Mouse (Mus musculus): ENCODE results near the gene Ctsw. TPM values are rescaled to one million over a fixed set of nuclear protein-coding genes. Genes with fewer than 3 reads are reported as not detected.
A peak's percentile ranks its signal among the peaks of the same experiment; 100 is the strongest.

The Ctsw gene
- polyA plus RNA-seq, 1 experiment from 2014 or later = 1.9 TPM

DNA sequence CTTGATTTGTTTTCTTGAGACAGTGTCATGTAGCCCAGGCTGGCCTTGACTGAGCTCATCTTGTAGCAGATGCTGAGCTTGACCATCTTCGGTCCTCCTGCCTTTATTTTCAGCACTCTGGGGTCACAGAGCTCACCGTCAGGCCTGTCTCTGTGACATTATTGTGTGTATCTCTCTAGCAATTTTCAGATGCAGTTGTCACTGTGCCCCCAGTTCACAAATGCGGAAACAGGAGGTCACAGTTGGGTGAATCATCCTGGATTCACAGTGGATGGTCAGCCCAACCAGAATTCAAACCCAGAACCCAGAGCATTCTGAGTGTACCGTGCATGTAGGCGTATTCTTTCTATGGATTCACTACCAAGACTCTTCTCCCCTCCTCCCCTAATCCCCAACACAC is 22.6 kb downstream of the Ctsw start:
- no peak for ATAC-seq (ENCODE audit: insufficient number of reproducible peaks, insufficient read depth, low FRiP score, low TSS enrichment)
- H3K36me3 ChIP-seq = no peaks in the 10 kb centered on the region
- H3K4me3 ChIP-seq = no peak overlapping the region
- WGBS = 87% methylated on average over 5 of the region's 5 CpGs
- no peak overlapping the region for H3K9ac ChIP-seq
- peaks cover 23% of the 10 kb centered on the region; the same call in 1 of the 2 replicates for H3K4me1 ChIP-seq
- no peak overlapping the region for H3K4me2 ChIP-seq (replicated peaks)
- no peaks in the 10 kb centered on the region for H3K9me3 ChIP-seq
- H3K27ac ChIP-seq = no peak overlapping the region
- H3K27me3 ChIP-seq = peaks cover 50% of the 10 kb centered on the region

DNA sequence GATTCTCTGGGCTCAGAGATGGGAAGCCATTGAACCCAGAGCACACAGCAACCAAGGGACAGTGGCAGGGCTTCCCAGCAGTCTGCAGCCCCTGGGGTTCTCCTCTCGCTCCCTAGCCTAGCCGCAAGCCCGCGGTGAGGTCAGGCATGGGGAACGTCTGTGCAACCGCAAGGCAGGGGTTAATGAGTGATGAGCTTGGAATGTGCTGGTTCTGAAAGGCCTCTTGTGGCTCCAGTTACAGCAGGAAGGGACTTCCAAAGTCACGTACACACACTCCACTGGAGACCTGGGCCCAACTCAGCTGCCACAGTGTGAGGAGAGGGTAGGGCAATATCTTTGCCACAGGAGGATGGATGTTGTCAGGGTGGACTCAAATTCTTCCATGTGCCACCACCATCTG is 23.4 kb downstream of the Ctsw start:
- no peak for ATAC-seq (ENCODE audit: insufficient number of reproducible peaks, insufficient read depth, low FRiP score, low TSS enrichment)
- Histone ChIP-seq H3K4me3 (no peak overlapping the region), H3K9ac (no peak overlapping the region), H3K27me3 (peaks cover 43% of the 10 kb centered on the region), H3K9me3 (no peaks in the 10 kb centered on the region), H3K27ac (no peak overlapping the region), H3K4me1 (peaks cover 23% of the 10 kb centered on the region; the same call in 1 of the 2 replicates), H3K4me2 (replicated peaks) (no peak overlapping the region), H3K36me3 (no peaks in the 10 kb centered on the region)
- whole genome bisulfite sequencing = 23% methylated on average over 7 of the region's 7 CpGs

DNA sequence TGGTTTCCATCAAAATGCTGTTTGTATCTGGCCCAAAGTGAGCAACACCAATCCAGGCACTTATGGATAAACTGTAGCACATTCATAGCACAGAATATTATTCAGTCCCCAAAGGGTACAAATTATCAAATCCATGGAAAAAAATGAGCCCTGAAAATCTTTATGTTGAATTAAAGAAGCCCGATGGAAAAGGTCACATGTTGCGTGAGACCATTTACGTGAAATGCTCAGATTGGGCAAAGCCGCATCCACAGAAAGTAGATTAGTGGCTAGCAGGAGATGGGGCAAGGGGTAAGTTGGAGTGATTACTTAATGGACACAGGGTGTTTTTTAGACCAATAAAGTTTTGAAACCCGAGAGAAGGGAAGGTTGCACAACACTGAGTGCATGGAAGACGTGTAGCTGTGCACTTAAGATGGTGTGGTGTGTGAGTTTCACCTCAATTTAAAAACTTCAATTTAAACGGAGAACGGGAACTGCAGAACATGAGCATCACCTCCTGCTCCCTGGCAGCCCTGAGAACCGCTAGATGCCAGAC is 23.9 kb downstream of the Ctsw start:
- H3K27me3 ChIP-seq = peaks cover 38% of the 10 kb centered on the region
- H3K36me3 ChIP-seq = no peaks in the 10 kb centered on the region
- no peak overlapping the region for H3K4me2 ChIP-seq (replicated peaks)
- WGBS = 61% methylated on average over 9 of the region's 9 CpGs
- peaks cover 23% of the 10 kb centered on the region; the same call in 1 of the 2 replicates for H3K4me1 ChIP-seq
- H3K9ac ChIP-seq = no peak overlapping the region
- no peaks in the 10 kb centered on the region for H3K9me3 ChIP-seq
- no peak overlapping the region for H3K4me3 ChIP-seq
- no peak overlapping the region for H3K27ac ChIP-seq
- ATAC-seq (ENCODE audit: insufficient number of reproducible peaks, insufficient read depth, low FRiP score, low TSS enrichment) = no peak

DNA sequence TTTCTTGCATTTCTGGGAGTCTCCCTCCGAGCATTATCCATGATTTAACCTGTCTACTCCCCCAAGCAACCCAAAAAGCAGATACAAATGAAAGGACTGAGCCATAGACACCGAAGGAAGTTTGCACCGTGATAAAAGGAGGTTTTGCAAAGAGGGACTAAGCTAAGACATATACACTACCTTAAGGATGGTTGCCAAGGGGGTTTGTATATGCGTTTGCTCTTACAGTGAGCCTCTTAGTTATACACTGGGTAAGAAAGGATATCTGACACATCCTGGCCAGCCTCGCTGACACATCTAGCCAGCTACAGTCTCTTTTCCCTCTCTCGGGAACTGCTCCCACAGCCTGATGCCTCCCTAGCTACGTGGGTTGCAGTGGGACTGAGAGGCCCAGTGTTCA is 34.4 kb downstream of the Ctsw start:
- no peak for ATAC-seq (ENCODE audit: insufficient number of reproducible peaks, insufficient read depth, low FRiP score, low TSS enrichment)
- H3K4me2 ChIP-seq (replicated peaks) = peak overlapping the region; percentile 52
- peak overlapping the region; percentile 30 for H3K4me3 ChIP-seq
- H3K4me1 ChIP-seq = peaks cover 19% of the 10 kb centered on the region
- H3K27ac ChIP-seq = no peak overlapping the region; the same call in 1 of the 2 replicates
- H3K36me3 ChIP-seq = no peaks in the 10 kb centered on the region
- WGBS = 61% methylated on average over 7 of the region's 7 CpGs
- H3K9ac ChIP-seq = no peak overlapping the region
- H3K9me3 ChIP-seq = no peaks in the 10 kb centered on the region
- H3K27me3 ChIP-seq = no peaks in the 10 kb centered on the region

DNA sequence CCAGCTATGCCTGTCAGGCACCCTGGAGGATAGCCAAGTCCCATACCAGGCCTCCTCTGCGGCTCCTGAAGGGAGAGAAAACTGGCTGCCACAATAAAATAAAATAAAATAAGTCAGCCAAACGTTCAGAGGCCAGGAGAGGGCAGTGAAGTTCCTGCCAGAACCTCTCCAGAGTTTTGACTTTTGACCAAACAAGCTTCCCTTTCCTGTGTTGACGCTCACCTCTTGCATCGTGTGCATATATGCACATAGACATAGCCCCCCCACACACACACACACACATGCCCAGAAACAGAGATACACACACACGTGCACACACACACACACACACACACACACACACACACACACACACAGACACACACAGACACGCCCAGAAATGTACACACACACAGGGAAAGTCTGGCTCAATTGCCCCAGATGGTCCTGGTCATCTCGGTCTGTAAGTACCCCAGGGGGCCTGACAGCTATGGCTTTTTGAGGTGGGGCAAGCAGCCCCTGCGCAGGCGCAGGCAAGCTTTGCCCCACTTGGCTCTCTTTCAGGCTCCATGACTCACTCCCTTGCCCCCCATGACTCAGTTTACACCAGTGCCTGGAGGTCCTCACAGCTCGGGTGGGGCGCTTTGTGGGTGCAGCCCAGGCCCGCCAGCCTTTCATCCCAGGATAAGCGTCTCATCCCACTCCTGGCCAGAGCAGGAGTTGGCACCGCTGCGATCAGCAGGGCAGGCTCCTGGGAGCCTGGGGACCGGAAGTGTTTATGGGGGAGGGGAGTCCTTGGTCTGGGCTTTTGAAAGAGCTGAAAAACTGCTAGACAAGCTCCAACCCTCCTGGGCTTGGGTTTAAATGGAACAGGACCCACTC is 35.1 kb downstream of the Ctsw start:
- no peak; the same call in 1 of the 2 replicates for ATAC-seq (ENCODE audit: insufficient number of reproducible peaks, insufficient read depth, low FRiP score, low TSS enrichment)
- H3K4me2 ChIP-seq (replicated peaks) = peak overlapping the region; percentile 52
- WGBS = 10% methylated on average over 16 of the region's 16 CpGs
- peaks cover 19% of the 10 kb centered on the region for H3K4me1 ChIP-seq
- no peaks in the 10 kb centered on the region for H3K36me3 ChIP-seq
- H3K9me3 ChIP-seq = no peaks in the 10 kb centered on the region
- peak overlapping the region; percentile 61 for H3K27ac ChIP-seq
- no peaks in the 10 kb centered on the region for H3K27me3 ChIP-seq
- H3K9ac ChIP-seq = peak overlapping the region; percentile 37; the same call in 1 of the 2 replicates
- H3K4me3 ChIP-seq = peak overlapping the region; percentile 30

DNA sequence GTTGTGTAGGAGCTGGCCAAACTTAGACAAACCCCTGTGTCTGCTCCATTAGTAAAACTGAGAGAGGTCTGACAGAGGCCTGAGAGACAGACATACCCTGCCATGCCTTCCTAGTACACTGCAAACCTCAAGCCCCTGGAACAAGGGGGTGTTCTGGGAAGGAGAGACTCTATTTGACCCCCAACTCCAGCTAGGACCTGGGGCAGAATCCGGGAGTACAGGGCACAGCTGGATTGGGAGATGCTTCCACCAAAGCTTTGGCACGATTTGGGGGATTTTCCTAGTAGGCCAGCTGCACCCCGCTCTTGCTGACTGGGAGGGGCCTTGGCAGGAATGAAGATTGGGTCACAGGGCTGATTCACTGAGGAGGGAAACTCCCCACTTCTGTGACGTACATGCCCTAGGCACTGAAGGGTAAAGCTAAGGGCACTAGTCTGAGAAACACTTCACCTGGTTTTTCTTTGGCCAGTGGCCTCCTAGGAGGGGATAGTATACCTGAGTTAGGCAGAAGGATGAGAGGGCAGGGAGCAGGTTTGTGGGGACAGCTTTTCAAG is 36.3 kb downstream of the Ctsw start:
- peaks cover 20% of the 10 kb centered on the region for H3K4me1 ChIP-seq
- H3K4me3 ChIP-seq = no peak overlapping the region
- WGBS = 68% methylated on average over 4 of the region's 4 CpGs
- no peak for ATAC-seq (ENCODE audit: insufficient number of reproducible peaks, insufficient read depth, low FRiP score, low TSS enrichment)
- H3K9me3 ChIP-seq = no peaks in the 10 kb centered on the region
- H3K9ac ChIP-seq = no peak overlapping the region
- no peaks in the 10 kb centered on the region for H3K27me3 ChIP-seq
- no peak overlapping the region for H3K4me2 ChIP-seq (replicated peaks)
- peaks cover 8% of the 10 kb centered on the region for H3K36me3 ChIP-seq
- H3K27ac ChIP-seq = peak overlapping the region; percentile 46; the same call in 1 of the 2 replicates

DNA sequence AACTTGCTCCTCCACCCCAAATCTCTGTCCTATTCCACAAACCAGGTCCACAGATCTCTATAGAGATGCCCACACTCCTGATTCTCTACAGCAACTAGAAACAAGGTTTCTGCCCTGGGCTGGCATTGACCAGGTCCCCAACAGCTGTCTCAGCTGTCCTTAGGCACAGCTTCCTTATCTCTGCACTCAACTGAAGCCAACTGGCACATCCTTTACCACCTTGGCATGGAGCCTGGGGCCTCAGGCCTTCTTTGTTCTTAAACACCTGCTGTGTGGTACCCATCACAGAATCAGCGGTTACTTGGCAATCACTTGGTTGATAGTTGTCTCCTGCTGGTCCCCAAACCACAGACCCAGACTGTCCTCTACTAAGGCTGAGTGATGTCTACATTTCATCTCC is 37.9 kb downstream of the Ctsw start:
- Histone ChIP-seq H3K36me3 (peaks cover 20% of the 10 kb centered on the region), H3K4me2 (replicated peaks) (no peak overlapping the region), H3K9me3 (no peaks in the 10 kb centered on the region), H3K4me3 (no peak overlapping the region), H3K9ac (no peak overlapping the region), H3K27me3 (no peaks in the 10 kb centered on the region), H3K27ac (no peak overlapping the region), H3K4me1 (peaks cover 33% of the 10 kb centered on the region)
- no peak for ATAC-seq (ENCODE audit: insufficient number of reproducible peaks, insufficient read depth, low FRiP score, low TSS enrichment)
- 81% methylated on average over 1 of the region's 1 CpGs for WGBS

DNA sequence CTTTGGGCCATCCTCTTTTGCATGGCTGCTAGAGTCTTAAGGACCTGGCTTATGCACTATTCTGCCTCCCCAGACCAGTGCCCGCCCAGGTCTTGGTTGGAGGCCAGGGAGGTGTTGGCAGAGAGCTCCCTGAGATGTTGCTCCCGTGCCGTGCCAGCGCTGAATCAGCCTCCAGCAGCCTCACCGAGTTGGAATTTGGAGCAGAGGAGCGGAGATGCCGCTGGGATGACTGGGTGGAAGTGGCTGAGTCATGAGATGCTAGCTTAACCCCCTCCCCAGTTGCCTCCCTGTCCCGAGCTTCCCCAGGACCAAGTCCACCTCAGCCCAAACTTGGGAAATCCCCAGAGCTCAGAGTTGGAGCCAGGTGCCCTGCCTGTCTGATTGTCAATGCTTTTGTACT is 38.5 kb downstream of the Ctsw start:
- H3K36me3 ChIP-seq = peaks cover 20% of the 10 kb centered on the region
- no peaks in the 10 kb centered on the region for H3K9me3 ChIP-seq
- no peaks in the 10 kb centered on the region for H3K27me3 ChIP-seq
- H3K9ac ChIP-seq = no peak overlapping the region
- no peak overlapping the region for H3K27ac ChIP-seq
- H3K4me2 ChIP-seq (replicated peaks) = no peak overlapping the region
- WGBS = 78% methylated on average over 8 of the region's 8 CpGs
- no peak overlapping the region for H3K4me3 ChIP-seq
- no peak for ATAC-seq (ENCODE audit: insufficient number of reproducible peaks, insufficient read depth, low FRiP score, low TSS enrichment)
- peaks cover 33% of the 10 kb centered on the region for H3K4me1 ChIP-seq

DNA sequence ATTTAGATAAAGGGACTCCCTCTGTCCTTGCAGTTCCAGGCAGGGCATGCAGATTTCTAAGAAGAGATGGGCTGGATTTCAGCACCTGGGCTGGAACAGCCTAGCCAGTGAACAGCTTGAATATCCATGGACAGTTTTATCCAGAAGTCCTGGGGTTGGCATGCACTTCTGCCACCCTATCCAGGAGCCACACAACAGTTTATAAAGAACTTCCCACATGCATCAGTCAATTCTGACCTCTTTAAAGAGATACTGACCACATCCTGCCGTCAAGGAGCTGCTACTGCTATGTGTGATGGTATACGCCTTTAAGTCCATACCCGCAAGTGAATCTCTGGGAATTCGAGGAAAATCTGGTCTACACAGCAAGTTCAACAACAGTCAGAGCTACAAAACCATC is 39.1 kb downstream of the Ctsw start:
- 85% methylated on average over 4 of the region's 4 CpGs for WGBS
- Histone ChIP-seq H3K27ac (no peak overlapping the region), H3K4me2 (replicated peaks) (no peak overlapping the region), H3K9ac (no peak overlapping the region), H3K4me1 (peaks cover 33% of the 10 kb centered on the region), H3K9me3 (no peaks in the 10 kb centered on the region), H3K36me3 (peaks cover 20% of the 10 kb centered on the region), H3K27me3 (no peaks in the 10 kb centered on the region), H3K4me3 (no peak overlapping the region)
- ATAC-seq (ENCODE audit: insufficient number of reproducible peaks, insufficient read depth, low FRiP score, low TSS enrichment) = no peak

DNA sequence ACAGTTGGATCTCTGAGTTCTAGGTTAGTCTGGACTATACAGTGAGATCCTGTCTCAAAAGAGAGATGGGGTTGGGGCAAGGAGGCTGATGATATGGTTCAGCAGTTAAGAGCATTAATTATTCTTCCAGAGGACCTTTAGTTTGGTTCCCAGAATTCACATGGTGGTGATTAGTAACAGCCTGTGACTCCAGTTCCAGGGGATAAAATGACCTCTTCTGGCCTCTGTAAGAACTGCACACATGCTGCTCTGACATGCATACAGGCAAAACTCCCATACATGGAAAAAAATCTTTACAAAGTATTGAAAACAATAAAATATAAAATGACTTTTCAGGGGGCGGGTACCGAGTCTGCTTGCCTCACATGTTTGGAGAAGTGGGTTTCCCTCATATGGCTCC is 40.2 kb downstream of the Ctsw start:
- 94% methylated on average over 2 of the region's 2 CpGs for WGBS

DNA sequence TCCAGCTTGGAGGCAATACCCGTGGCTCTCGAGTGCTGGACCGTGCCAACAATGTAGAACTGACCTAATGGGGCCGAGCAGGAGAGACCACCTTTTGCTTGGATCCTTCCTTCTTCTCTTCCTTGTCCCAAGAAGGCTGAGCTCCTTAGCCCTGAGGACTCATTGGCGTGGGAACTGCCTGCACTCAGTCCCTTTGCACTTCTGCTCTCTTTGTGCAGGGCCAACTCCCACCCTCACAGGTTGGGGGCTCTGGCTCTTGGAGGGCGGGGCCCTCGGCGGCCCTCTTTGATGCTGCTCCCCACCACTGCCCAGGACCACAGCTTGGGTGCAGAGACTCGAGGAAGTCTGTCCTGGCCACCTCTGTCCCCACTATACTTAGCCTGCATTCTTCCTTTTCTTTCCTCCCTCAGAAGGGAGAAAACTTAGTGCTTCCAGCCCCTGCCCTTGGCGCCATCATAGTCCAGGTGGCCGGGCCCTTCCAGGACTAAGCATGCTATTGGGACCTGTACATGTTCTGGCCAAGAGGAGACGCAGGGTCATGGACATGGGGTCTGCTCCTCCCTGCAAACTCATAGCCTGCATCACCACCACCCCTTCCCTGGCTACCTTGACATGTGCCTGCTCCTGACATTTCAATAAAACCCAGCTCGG is 41.5 kb downstream of the Ctsw start:
- H3K4me1 ChIP-seq = peaks cover 28% of the 10 kb centered on the region
- H3K36me3 ChIP-seq = peaks cover 34% of the 10 kb centered on the region
- 93% methylated on average over 13 of the region's 13 CpGs for WGBS
- H3K9ac ChIP-seq = peak overlapping the region; percentile 81; the same call in 1 of the 2 replicates
- no peaks in the 10 kb centered on the region for H3K27me3 ChIP-seq
- peak overlapping the region; percentile 88 for H3K4me2 ChIP-seq (replicated peaks)
- H3K4me3 ChIP-seq = 0 out of 2 replicates have a peak overlapping the region, but pooled peaks have one; percentile 80
- no peak overlapping the region for H3K27ac ChIP-seq
- H3K9me3 ChIP-seq = no peaks in the 10 kb centered on the region
- ATAC-seq (ENCODE audit: insufficient number of reproducible peaks, insufficient read depth, low FRiP score, low TSS enrichment) = no peak

More for the DNA sequence above, 40.2 kb downstream of the Ctsw start:
- Histone ChIP-seq H3K4me3 (no peak overlapping the region), H3K27me3 (no peaks in the 10 kb centered on the region), H3K36me3 (peaks cover 21% of the 10 kb centered on the region), H3K9me3 (no peaks in the 10 kb centered on the region), H3K27ac (no peak overlapping the region), H3K4me2 (replicated peaks) (no peak overlapping the region), H3K4me1 (peaks cover 32% of the 10 kb centered on the region), H3K9ac (no peak overlapping the region)
- ATAC-seq (ENCODE audit: insufficient number of reproducible peaks, insufficient read depth, low FRiP score, low TSS enrichment) = no peak
